Mouse (Mus musculus): ENCODE results near the gene Tex11. TPM values are rescaled to one million over a fixed set of nuclear protein-coding genes. Genes with fewer than 3 reads are reported as not detected.

The Tex11 gene
- not detected in 2 replicates for polyA plus RNA-seq (2012; rRNA removed)

DNA sequence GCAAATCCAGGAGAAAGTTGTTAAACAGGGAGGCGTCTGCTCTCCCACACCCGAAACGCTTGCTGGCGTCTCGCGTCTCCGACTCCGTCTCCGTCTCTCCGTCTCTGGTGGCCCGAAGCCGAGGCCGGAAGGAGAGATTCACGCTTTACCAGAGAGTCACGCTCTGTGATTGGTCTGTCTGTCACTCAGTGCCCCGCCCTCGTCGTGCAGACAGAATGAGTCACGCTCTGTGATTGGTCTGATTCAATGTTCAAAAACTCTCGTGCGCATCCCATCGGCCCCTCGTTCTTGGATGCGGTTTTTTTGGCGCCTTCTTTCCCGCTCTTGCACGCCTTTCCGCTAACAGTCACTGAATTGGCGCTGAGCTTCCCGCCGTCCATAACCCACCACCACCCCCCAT lies at the start of gene Tex11:
TSS of gene Tex11 (minus strand) at position 127 of the 400 bp plus-strand sequence.

DNA sequence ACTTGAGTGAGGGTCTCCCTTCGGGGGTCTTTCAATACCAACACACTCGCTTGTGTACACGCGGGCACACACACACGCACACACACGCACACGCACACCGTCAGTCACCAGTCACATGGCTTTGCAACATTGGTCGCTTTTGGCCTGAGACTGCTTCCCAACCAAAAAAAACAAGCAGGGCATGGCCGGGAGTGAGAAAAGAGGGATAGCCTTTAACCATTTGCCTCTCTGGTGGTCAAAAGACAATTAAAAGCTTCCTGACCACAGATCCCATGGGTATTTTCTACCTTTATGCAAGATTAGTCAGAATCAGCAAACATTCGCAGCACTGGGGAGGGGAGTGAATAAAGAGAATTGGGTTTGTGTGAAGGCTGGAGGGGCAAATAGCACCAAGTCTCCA lies 26.5 kb upstream of the Tex11 start, which contains the start of gene Slc7a3:
TSS of gene Slc7a3 (minus strand) at position 101 of the 400 bp plus-strand sequence.

Other genes with a start within 250 kb of the Tex11 start
- 0.56 and 1.5 TPM in 2 replicates for gene Slc7a3, start 26.4 kb upstream of the Tex11 start, polyA plus RNA-seq (2012; rRNA removed)
- 12.6 and 13.5 TPM in 2 replicates for gene Snx12, start 162.9 kb upstream of the Tex11 start, polyA plus RNA-seq (2012; rRNA removed)
- 36.6 and 48.0 TPM in 2 replicates for gene Foxo4, start 194.9 kb upstream of the Tex11 start, polyA plus RNA-seq (2012; rRNA removed)
- not detected in 2 replicates for gene Gm614, start 204.3 kb upstream of the Tex11 start, polyA plus RNA-seq (2012; rRNA removed)
- 6.0 and 7.7 TPM in 2 replicates for gene Il2rg, start 208.6 kb upstream of the Tex11 start, polyA plus RNA-seq (2012; rRNA removed)
- gene Gm20489, start 209.4 kb upstream of the Tex11 start, polyA plus RNA-seq (2012; rRNA removed), result not detected in 2 replicates
- gene Med12, start 214.4 kb upstream of the Tex11 start, polyA plus RNA-seq (2012; rRNA removed), result 127 and 135 TPM in 2 replicates
- 0.37 and 0.51 TPM in 2 replicates for gene Nlgn3, start 239.5 kb upstream of the Tex11 start, polyA plus RNA-seq (2012; rRNA removed)

Measured in colon, adult 2 months (tissue).